Mouse (Mus musculus) layer of hippocampus, postnatal 36 days (tissue): ENCODE measurements around the gene Btrc. TPM values are rescaled to one million over a fixed set of nuclear protein-coding genes. Genes with fewer than 3 reads are reported as not detected.

Experiments used
- DNase-seq, 2 experiments: peaks; one replicate each; pipeline ENCODE4 v3.0.0; 2022
- total RNA-seq, 2 experiments: library from RNA; stranded (reverse); gene quantifications; 2 replicates each; pipeline ENCODE4 v1.2.3; 2021

Gene Btrc
- total RNA-seq, 2 experiments from 2014 or later, result 90.8 to 98.2 TPM

DNA sequence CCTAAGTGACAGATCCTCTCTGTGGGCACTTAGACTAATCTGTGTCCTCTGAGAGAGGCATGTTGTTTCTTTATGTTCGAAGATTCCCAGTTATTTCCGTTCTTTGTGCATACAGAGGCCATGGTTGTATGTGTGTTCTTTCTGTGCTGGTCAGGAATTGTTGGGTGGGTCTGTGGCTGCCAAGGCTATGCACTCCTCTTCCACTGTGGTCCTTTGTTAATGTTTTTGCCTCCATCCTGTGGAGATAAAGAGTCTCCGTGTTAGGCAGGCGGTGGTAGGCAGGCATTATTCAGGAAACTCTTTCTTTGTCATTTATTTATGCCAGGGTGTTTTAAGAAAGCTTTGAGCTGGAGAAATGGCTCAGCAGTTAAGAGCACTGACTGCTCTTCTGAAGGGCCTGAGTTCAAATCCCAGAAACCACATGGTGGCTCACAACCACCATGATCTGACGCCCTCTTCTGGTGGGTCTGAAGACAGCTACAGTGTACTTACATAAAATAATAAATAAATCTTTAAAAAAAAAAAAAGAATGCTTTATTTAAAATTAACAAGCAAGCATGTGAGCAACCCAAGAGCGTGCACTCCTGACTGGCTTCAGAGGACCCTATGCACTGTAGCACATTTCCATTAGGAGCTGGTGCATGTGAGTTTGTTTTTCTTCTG, 67.6 kb downstream of the Btrc start:
- no peak for DNase-seq

DNA sequence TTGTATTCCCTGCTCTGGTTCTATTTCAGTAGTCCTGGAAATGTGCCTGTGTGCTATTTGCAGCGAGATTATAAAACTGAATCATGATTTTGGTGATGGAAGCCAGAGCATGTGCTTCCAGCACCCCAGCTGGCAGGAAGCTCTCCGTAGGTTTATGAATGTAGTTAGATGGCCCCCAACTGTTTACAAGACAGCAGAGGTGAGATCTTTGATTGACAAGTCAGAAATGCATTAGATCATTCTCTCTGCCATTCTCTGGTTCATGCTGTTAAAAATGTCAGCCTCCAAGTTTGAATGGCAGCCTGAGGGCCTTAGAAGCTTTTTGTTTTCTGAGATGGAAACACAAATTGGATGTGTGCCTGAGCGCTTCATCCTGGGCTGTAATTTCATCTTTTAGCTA, 68.8 kb downstream of the Btrc start:
- peak; percentile 51 to 57 for DNase-seq

DNA sequence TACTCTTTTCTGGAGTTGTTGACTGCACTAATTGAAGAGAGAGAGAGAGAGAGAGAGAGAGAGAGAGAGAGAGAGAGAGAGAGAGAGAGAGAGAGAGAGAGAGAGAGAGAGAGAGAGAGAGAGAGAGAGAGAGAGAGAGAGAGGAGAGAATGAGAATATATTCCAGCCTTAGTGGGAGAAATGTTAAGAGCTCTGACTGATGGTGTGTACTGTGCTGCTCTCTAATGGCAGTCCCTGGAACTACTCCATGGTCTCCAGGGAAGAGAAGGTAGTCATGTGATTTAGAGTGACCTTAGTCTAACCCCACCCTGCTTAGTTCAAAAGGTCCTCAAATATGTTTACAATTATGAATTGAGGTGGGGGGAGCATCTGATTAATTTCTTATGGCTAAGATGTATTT, 72.5 kb downstream of the Btrc start:
- DNase-seq, result peak in 1 of 2 experiments; percentile 70

- DNase-seq, result no peak
Observed at GRCm38 (mm10) chr19:45437175-45437574, 73.6 kb downstream of the Btrc start.

GRCm38 (mm10) chr19:45438191-45438590, 74.7 kb downstream of the Btrc start:
- no peak for DNase-seq

DNA sequence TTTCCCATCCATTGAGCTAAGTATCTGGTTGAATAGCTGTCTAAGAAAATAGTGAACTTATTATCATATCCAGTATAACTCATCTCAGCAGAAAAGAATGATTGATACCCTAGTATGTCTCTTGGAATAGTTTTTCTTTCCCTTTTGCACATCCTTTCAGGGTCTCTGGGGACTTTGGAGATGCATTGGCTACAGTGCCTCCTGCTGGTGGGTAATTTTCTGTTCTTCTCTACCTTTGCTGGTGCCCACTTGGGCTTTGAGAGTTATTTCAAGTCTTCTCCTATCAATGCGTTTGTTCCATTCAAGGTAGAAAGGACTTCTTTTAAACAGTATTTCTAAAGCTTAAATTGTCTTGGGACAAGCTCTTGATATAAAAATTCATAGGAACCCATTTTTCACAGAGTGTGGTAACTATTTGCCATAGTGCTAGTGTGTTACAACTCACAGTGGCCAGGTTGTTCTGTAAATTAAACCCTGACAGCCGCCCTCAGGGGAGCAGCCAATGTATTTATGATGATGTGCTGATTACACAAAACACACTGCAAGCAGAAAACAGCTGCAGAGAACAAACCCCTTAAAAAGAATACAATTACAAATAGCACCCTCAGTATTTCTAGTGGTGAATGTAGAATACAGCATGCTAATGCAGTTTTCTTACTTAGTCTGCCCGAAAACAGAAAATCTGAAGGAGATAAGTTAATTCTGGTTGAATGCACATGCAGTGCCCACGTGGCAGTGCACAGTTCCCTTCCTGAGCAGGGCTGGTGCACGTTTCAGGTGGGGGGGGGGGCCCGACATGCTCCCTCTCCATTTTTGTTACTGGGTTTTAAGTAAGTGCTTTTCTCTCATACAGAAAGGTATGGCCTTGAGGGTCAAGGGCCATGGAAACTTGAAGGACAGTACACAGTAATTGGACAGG, 75.7 kb downstream of the Btrc start:
- no peak for DNase-seq

- no peak for DNase-seq
Observed at GRCm38 (mm10) chr19:45440554-45441175, 77.1 kb downstream of the Btrc start.

DNA sequence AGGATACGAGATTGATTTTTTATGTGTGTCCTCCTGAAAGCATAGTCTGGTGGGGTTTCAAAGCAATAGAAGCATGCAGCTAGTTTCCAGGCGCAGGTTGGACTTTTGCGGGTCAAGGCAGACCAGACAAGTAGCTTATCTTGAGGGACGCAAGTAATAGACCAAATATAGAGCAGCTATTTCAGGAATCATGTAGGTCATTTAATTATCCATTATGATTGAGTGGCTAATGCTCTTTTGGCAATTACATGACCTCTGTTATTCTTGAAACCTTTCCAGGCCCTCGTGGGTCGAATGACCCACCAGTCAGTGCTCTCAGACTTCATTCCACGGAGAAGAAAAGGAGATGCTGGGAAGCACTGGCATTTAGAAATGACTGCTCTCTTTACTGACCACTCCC, 78.2 kb downstream of the Btrc start:
- no peak for DNase-seq

GRCm38 (mm10) chr19:45445253-45445933, 81.9 kb downstream of the Btrc start:
- no peak for DNase-seq

DNA sequence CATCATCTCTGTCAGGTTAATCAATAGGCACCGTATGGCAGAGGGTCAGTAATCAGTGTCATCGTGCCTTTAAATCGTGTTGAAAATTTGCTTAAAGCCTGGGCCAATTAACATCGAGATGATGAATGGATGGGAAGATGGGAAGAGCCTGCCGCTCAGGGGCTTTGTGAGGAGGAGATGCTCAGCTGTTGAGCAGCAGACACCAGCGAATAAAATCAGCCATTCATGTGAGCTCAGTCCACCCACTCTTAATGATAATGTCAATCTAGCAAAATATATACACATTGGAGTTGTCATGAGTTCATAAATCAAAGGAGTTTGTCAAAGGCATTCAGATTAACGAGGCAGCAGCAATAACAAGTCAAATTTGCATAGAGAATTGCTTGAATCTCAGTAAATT, 83.1 kb downstream of the Btrc start:
- DNase-seq, result no peak

DNA sequence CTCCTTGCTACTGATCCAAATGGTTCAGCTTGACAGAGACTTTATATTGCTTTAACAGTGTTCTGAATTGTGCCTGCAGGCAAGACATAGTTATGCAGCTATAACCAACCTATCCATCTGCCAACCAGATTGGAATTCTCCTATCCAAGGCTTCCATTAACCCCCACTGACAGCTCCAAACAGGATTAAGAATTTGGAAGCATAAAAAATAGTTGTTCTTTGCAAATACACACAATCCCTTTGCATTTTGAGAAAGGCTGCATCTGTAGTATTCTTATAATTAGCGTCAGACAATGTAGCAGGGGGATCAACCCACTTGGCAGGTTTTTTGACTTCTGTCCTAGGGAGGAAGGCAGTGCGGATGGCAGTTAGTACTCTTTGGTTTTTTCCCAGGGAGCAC, 83.7 kb downstream of the Btrc start:
- DNase-seq, result no peak

- no peak for DNase-seq
Observed at GRCm38 (mm10) chr19:45447886-45448285, 84.4 kb downstream of the Btrc start.

DNA sequence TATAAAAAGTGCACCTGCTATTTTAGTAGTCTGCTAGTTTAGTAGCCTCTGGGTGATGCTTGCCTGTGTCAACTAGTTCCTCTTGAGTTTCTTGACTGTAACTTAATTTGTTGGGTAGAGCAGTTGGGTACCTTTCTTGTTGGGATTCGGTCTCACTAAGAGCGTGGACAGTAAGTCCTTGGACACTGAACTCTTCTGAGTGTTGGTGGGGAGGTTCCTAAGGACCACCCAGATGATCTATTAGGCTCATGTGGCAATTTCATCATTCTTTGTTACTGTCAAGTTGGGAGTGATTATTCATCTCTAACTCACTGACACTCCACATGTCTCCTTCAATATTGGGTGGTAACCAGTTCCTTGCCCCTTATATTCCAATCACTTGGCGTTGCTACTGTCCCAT, 90.9 kb downstream of the Btrc start:
- DNase-seq, result no peak

GRCm38 (mm10) chr19:45456896-45457295, 93.4 kb downstream of the Btrc start:
- DNase-seq, result no peak

- no peak for DNase-seq
Observed at GRCm38 (mm10) chr19:45458702-45459101, 95.2 kb downstream of the Btrc start.

DNA sequence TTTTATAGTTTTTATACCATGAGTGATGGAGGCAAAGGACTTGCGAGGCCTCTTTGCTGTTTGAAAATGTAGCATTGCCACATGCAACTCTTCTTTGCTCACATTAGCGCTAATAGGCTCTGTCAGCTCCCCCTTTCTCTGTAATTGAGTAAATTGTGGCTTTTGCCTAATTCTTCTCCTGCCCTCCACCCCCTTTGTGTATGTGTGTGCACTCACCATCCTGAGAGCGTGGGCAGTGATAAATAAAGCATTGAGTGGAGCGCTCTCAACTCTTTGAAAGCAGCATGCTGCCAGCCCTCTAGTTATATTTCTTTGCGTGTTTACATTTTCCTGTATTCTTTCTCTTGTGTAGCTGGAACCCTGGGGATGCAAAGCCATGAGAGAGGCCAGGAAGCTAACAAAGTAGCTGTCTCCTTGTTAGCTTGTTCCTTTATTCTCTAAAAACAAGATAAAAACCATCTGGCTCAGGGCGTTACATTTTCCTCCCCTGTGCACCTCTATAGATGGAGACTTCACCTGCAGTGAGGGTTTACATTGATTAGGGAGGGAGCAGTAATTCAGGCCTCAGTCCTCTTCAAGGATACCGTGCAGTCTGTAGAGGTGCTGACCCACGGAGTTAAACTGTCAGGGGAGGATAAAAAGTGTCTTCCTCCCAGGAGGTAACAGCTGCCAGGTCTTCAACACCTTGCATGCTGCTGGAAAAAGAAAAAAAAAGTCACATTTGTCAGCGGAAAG, 96.6 kb downstream of the Btrc start:
- no peak for DNase-seq

DNA sequence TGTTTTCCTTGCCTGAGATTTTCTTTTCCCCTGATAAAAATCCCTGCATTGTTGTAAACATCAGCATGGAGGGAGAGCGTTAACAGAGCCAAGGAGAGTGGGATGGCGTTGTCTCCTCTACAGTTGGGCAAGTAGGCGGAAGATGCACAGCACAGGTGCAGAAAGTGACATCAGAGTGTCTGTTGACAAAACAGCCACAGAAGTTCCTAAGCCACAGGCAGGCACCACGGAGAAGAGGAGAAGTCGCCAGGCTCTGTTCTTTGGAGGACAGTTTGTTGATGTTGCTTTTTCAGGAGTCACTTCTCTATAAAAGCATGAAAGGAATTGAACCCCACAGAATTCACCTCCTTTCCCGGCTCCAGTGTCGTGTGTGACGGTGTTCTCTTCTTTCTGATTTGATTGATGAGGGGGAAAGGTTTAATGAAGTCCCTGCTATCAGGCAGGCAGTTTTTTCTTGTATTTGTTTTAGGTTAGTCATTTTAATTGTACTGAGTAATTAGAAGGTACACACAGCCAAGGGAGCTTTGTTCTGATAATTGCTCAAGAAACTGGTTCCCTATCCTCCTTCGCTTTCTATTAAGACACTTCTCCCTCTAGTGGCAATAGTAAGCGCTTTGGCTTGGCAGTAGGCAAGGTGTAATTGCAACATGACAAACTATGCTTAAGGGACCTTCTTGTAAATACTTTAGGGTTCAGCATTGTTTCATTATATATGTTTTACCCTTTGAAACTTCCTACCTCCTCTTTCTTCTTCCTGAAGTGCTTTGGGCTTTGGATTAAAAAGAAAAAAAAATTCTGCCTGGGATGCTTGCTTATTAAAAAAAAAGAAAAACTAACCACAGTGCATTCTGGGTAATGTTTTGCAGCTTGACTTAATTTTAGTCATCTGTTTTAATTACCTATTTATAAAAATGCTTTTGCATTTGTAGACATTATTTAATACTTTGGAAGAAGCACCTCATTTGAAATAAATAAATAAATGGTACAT, 97.5 kb downstream of the Btrc start:
- no peak for DNase-seq

DNA sequence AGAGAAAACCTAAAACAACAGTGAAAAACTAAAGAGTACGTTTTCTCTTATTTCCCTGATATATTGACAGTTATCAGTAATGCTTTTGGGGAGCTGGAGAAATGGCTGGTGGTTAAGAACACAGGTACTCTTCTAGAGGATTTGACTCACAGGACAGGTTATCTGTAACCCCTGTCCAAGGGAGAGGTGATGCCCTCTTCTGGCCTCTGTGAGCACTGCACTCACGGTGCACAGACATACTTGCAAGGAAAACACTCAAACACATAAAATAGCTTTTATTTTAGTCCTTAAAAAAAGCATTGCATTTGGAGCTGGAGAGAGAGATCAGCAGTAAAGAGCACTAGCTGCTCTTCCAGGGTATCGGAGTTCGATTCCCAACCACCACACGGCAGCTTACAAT, 106.2 kb downstream of the Btrc start:
- DNase-seq, result no peak

- DNase-seq, result no peak
Observed at GRCm38 (mm10) chr19:45472691-45473520, 109.4 kb downstream of the Btrc start.

GRCm38 (mm10) chr19:45474686-45475085, 111.2 kb downstream of the Btrc start:
- DNase-seq, result no peak
